Mouse (Mus musculus) olfactory bulb, adult 2 months (tissue): ENCODE measurements at regions not wholly inside any gene's neighbourhood (a gene's known extent, or its start where the extent isn't known, plus 50 kb on each side); places are given as distances from the start of the nearest gene placed in this dataset.

Source experiments
- CTCF ChIP-seq: fragments of 200-500 bp; IDR thresholded peaks from 2 replicates; pipeline ENCODE4 v1.5.1; 2012; ENCODE audit warnings: low read depth, mild to moderate bottlenecking, low read length, moderate library complexity; ENCODE audit not compliant: insufficient read depth
- POLR2A ChIP-seq: fragments of 200-500 bp; IDR thresholded peaks from 2 replicates; pipeline ENCODE4 v1.6.1; 2012; ENCODE audit warnings: mild to moderate bottlenecking, low read depth, low read length, moderate library complexity; ENCODE audit not compliant: insufficient read depth

DNA sequence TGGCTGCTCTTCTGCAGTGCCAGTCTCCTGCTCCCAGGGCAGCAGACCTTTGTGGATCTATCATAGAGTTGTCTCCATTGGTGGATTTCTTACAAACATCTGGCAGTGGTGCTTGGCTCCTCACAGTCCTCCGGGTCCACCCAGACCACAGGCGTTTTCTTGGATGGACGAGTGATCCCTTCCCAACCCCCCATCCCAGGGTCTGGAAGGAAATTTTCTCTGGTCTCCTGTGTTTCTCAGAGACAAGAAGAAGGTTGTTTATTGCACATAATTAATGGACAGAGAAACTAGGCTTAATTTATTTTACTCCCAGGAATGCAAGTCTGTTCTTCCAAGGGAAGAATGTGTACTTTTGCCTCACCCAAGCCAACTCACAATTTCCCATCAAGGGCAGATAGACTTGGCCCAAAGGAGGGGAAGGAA lies 67.2 kb upstream of the Boc start:
- TF ChIP-seq CTCF (no peak), POLR2A (no peak)
